Mouse (Mus musculus): ENCODE measurements around the gene Bicd2.

Gene Bicd2

GRCm38 (mm10) chr13:49326246-49327206 lies 14.9 kb upstream of the Bicd2 start:
- DNase-seq (ENCODE audit: low read depth, low spot score): peak; percentile 86

GRCm38 (mm10) chr13:49328101-49328500 lies 13.3 kb upstream of the Bicd2 start:
- DNase-seq (ENCODE audit: low read depth, low spot score): no peak

- DNase-seq (ENCODE audit: low read depth, low spot score): no peak
Measured at GRCm38 (mm10) chr13:49333250-49333649, 8.1 kb upstream of the Bicd2 start.

GRCm38 (mm10) chr13:49335077-49335982 lies 6.1 kb upstream of the Bicd2 start:
- DNase-seq (ENCODE audit: low read depth, low spot score): no peak

GRCm38 (mm10) chr13:49338893-49339546 lies 2.4 kb upstream of the Bicd2 start:
- DNase-seq (ENCODE audit: low read depth, low spot score): no peak

GRCm38 (mm10) chr13:49341831-49342722 lies 692 bp downstream of the Bicd2 start:
- no peak for DNase-seq (ENCODE audit: low read depth, low spot score)

GRCm38 (mm10) chr13:49342723-49343100 lies 1.3 kb downstream of the Bicd2 start:
- no peak for DNase-seq (ENCODE audit: low read depth, low spot score)

- DNase-seq (ENCODE audit: low read depth, low spot score): no peak
Measured at GRCm38 (mm10) chr13:49344567-49344966, 3.2 kb downstream of the Bicd2 start.

GRCm38 (mm10) chr13:49345476-49345875 lies 4.1 kb downstream of the Bicd2 start:
- DNase-seq (ENCODE audit: low read depth, low spot score): no peak

- no peak for DNase-seq (ENCODE audit: low read depth, low spot score)
Measured at GRCm38 (mm10) chr13:49348522-49348921, 7.1 kb downstream of the Bicd2 start.

GRCm38 (mm10) chr13:49349335-49349734 lies 8.0 kb downstream of the Bicd2 start:
- DNase-seq (ENCODE audit: low read depth, low spot score): no peak

- DNase-seq (ENCODE audit: low read depth, low spot score): no peak
Measured at GRCm38 (mm10) chr13:49349836-49350505, 8.6 kb downstream of the Bicd2 start.

GRCm38 (mm10) chr13:49352581-49353159 lies 11.3 kb downstream of the Bicd2 start:
- no peak for DNase-seq (ENCODE audit: low read depth, low spot score)

GRCm38 (mm10) chr13:49353422-49353821 lies 12.0 kb downstream of the Bicd2 start:
- no peak for DNase-seq (ENCODE audit: low read depth, low spot score)

GRCm38 (mm10) chr13:49353991-49354507 lies 12.7 kb downstream of the Bicd2 start:
- DNase-seq (ENCODE audit: low read depth, low spot score): no peak

GRCm38 (mm10) chr13:49355461-49356061 lies 14.2 kb downstream of the Bicd2 start:
- no peak for DNase-seq (ENCODE audit: low read depth, low spot score)

GRCm38 (mm10) chr13:49356090-49356489 lies 14.7 kb downstream of the Bicd2 start:
- no peak for DNase-seq (ENCODE audit: low read depth, low spot score)

GRCm38 (mm10) chr13:49357367-49358026 lies 16.1 kb downstream of the Bicd2 start:
- no peak for DNase-seq (ENCODE audit: low read depth, low spot score)

GRCm38 (mm10) chr13:49358184-49358583 lies 16.8 kb downstream of the Bicd2 start:
- no peak for DNase-seq (ENCODE audit: low read depth, low spot score)

Measured in CD4-positive, CD25-positive, alpha-beta regulatory T cell, adult 2 months (primary cell).